Mouse (Mus musculus) spleen, adult 2 months (tissue): ENCODE measurements around the gene Iqcg.

Source experiments
- CTCF ChIP-seq: fragments of 200-500 bp; IDR thresholded peaks from 2 replicates; pipeline ENCODE4 v1.5.1; 2011; ENCODE audit warnings: mild to moderate bottlenecking, inconsistent platforms; ENCODE audit not compliant: insufficient read depth, insufficient read length, insufficient replicate concordance; ENCODE audit errors: extremely low read depth
- POLR2A ChIP-seq: fragments of 200-500 bp; IDR thresholded peaks from 2 replicates; pipeline ENCODE4 v1.6.1; 2011; ENCODE audit warnings: low read depth, low read length, inconsistent platforms

GRCm38 (mm10) chr16:33058033-33058432, 2.0 kb upstream of the Iqcg start:
- no peak for TF ChIP-seq CTCF
- TF ChIP-seq POLR2A: no peak
